Comparison of ENCODE assay signal across 8 mouse cellular contexts in the genomic region with DNA sequence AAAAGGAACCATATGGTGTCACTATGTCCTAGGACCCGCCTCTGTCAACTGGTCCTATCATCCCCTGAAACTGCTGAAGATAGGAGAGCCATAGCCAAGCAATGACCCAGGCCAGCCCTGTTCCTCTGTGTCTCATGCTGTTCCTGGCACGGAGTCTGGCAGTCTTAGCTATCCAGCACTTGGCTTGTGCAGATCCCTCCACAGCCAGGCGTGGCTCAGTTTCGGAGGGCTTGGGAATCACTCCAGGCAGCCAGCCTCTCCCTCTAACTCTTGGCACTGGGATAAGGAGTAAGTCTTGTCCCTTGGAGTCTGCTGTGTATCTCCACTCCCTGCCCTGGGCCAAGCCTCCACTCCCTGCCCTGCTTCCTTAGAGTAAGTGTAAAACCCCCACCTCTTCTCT. TPM values are rescaled to one million over a fixed set of nuclear protein-coding genes. Genes with fewer than 3 reads are reported as not detected.
DNase-seq lines count a peak whose midpoint lies in the region; ATAC-seq lines count a peak whose summit lies in the region.
"Had no signal": no experiment of that assay in that cellular context is flagged by ENCODE, and none has a peak within 500 bp of the region (broad histone marks: within the 10 kb centered on the region; RNA-seq: fewer than 3 reads in every experiment).

No protein-coding gene starts in this region.

- H3K9me3 ChIP-seq in midbrain, embryonic 11.5 days (ENCODE audit: control insufficient read depth, low read length): no peaks in the 10 kb centered on the region

- no peak overlapping the region for H3K4me2 ChIP-seq in midbrain, embryonic 11.5 days
- H3K4me2 ChIP-seq: lung, embryonic 14.5 days had no signal

- DNase-seq in left cerebral cortex, postnatal 10 days (ENCODE audit: extremely low spot score in 1 of 2, low spot score in 2 of 2): peak; percentile 58 to 77
- no peak for DNase-seq in left cerebral cortex, postnatal 25 days (ENCODE audit: low spot score in 2 of 2)
- peak; percentile 86 to 93 for DNase-seq in cerebellum, adult 18-20 months
- peak; percentile 70 to 87 for DNase-seq in gastrocnemius, postnatal 4 days (ENCODE audit: low spot score in 2 of 2)
- DNase-seq in ovary, postnatal 36 days (ENCODE audit: low spot score): peak; percentile 67
- DNase-seq in retina, embryonic 14.5 days (ENCODE audit: low spot score): no peak
- DNase-seq in midbrain, embryonic 11.5 days (ENCODE audit: low spot score, missing footprints): no peak
- DNase-seq: lung, embryonic 14.5 days had no signal

- ATAC-seq in midbrain, embryonic 11.5 days (ENCODE audit: low FRiP score): no peak

- H3K27me3 ChIP-seq in midbrain, embryonic 11.5 days (ENCODE audit: control insufficient read depth, insufficient read depth, low read length): no peaks in the 10 kb centered on the region

- intact Hi-C loops in left cerebral cortex, postnatal 10 days (cut with DNase I): no loop called here
- intact Hi-C loops in left cerebral cortex, postnatal 25 days (cut with DNase I): no loop called here

- no peak overlapping the region for H3K9ac ChIP-seq in midbrain, embryonic 11.5 days (ENCODE audit: low read length)
- H3K9ac ChIP-seq: lung, embryonic 14.5 days had no signal

- 89% methylated on average over 4 of the region's 4 CpGs for WGBS in midbrain, embryonic 11.5 days

- no peaks in the 10 kb centered on the region for H3K36me3 ChIP-seq in midbrain, embryonic 11.5 days (ENCODE audit: control insufficient read depth, insufficient read depth, low read length)

- no peaks in the 10 kb centered on the region; the same call in 1 of the 2 replicates for H3K4me1 ChIP-seq in midbrain, embryonic 11.5 days (ENCODE audit: control insufficient read depth, insufficient read depth, low read length)

- no peak overlapping the region for H3K27ac ChIP-seq in midbrain, embryonic 11.5 days (ENCODE audit: low read depth, low read length)

- no peak overlapping the region for H3K4me3 ChIP-seq in midbrain, embryonic 11.5 days (ENCODE audit: low read depth, low read length)

RNA-seq across cellular contexts. Expression of a gene that starts 30.2 kb away (rescaled TPM):
- total RNA-seq in left cerebral cortex, postnatal 10 days (2021): 10 to 100 TPM; 60.5 to 65.2 TPM
- 10 to 100 TPM; 76.0 to 78.3 TPM for total RNA-seq in left cerebral cortex, postnatal 25 days (2021)
- 10 to 100 TPM; 10.5 to 12.0 TPM for total RNA-seq in gastrocnemius, postnatal 4 days (2021)
- 5.8 and 6.8 TPM in 2 replicates for polyA plus RNA-seq in midbrain, embryonic 11.5 days (2014; fragmentation: Nextera tagmentation; extraction: Ambion mirVana)

RNA-seq across cellular contexts. Expression of a gene that starts 31.2 kb away (rescaled TPM):
- total RNA-seq in left cerebral cortex, postnatal 10 days (2021): 10 to 100 TPM; 36.4 to 38.5 TPM
- 10 to 100 TPM; 26.2 to 28.1 TPM for total RNA-seq in left cerebral cortex, postnatal 25 days (2021)
- total RNA-seq in gastrocnemius, postnatal 4 days (2021): 10 to 100 TPM; 28.6 to 30.4 TPM
- polyA plus RNA-seq in midbrain, embryonic 11.5 days (2014; fragmentation: Nextera tagmentation; extraction: Ambion mirVana): 48.9 and 51.3 TPM in 2 replicates

RNA-seq across cellular contexts. Expression of a gene that starts 35.9 kb away (rescaled TPM):
- total RNA-seq in left cerebral cortex, postnatal 10 days (2021): 10 to 100 TPM; 33.5 to 34.9 TPM
- total RNA-seq in left cerebral cortex, postnatal 25 days (2021): 10 to 100 TPM; 27.4 to 29.3 TPM
- total RNA-seq in gastrocnemius, postnatal 4 days (2021): 10 to 100 TPM; 12.3 to 13.0 TPM
- 3.7 and 4.5 TPM in 2 replicates for polyA plus RNA-seq in midbrain, embryonic 11.5 days (2014; fragmentation: Nextera tagmentation; extraction: Ambion mirVana)

RNA-seq across cellular contexts. Expression of a gene that starts 59.0 kb away (rescaled TPM):
- 10 to 100 TPM; 21.8 to 24.9 TPM for total RNA-seq in left cerebral cortex, postnatal 10 days (2021)
- 10 to 100 TPM; 26.5 to 27.5 TPM for total RNA-seq in left cerebral cortex, postnatal 25 days (2021)
- 10 to 100 TPM; 25.0 to 28.6 TPM for total RNA-seq in gastrocnemius, postnatal 4 days (2021)
- polyA plus RNA-seq in midbrain, embryonic 11.5 days (2014; fragmentation: Nextera tagmentation; extraction: Ambion mirVana): 16.0 and 17.9 TPM in 2 replicates

RNA-seq across cellular contexts. Expression of a gene that starts 59.1 kb away (rescaled TPM):
- 100 to 1,000 TPM in 1 of 2 experiments, 10 to 100 TPM in 1; 99.9 to 101 TPM for total RNA-seq in left cerebral cortex, postnatal 10 days (2021)
- total RNA-seq in left cerebral cortex, postnatal 25 days (2021): 100 to 1,000 TPM in 1 of 2 experiments, 10 to 100 TPM in 1; 93.7 to 100 TPM
- total RNA-seq in gastrocnemius, postnatal 4 days (2021): 10 to 100 TPM; 29.9 to 32.9 TPM
- 25.9 and 29.7 TPM in 2 replicates for polyA plus RNA-seq in midbrain, embryonic 11.5 days (2014; fragmentation: Nextera tagmentation; extraction: Ambion mirVana)

Comparison
In these comparisons a context has a peak if more than half of its experiments do, and no peak if none do; other contexts are left out.
1. DNase-seq: peak in left cerebral cortex, postnatal 10 days (2 of 2), cerebellum, adult 18-20 months (2 of 2), gastrocnemius, postnatal 4 days (2 of 2) and ovary, postnatal 36 days (single experiment); none in left cerebral cortex, postnatal 25 days (0 of 2), retina, embryonic 14.5 days (single experiment) and midbrain, embryonic 11.5 days (single experiment).
2. RNA of a gene that starts 30.2 kb away (total RNA-seq): 76.0 to 78.3 TPM in left cerebral cortex, postnatal 25 days and 60.5 to 65.2 TPM in left cerebral cortex, postnatal 10 days; 10.5 to 12.0 TPM in gastrocnemius, postnatal 4 days; every median in the first group is over 4 times any median in the second.